Mouse (Mus musculus): ENCODE results near the gene Tlk1. TPM values are rescaled to one million over a fixed set of nuclear protein-coding genes. Genes with fewer than 3 reads are reported as not detected.

Gene Tlk1
- total and polyA plus RNA-seq, 3 experiments = 13.1 to 37.6 (median 17.4) TPM

GRCm38 (mm10) chr2:70779634-70780033 lies 45.9 kb downstream of the Tlk1 start:
- Histone ChIP-seq H3K4me3 (replicated peaks in 1 of 3; ENCODE audit: low read depth in 2 of 3, low read length in 2 of 3, poor library complexity in 1 of 3) (no peak overlapping the region), H3K27me3 (replicated peaks) (no peaks in the 10 kb centered on the region), H3K79me2 (replicated peaks; ENCODE audit: control insufficient read depth, extremely low read depth, insufficient read depth, poor library complexity, severe bottlenecking) (peaks cover 5% of the 10 kb centered on the region), H3K4me2 (ENCODE audit: insufficient read depth, low read depth, poor library complexity, severe bottlenecking) (no peak overlapping the region), H3K9me3 (replicated peaks; ENCODE audit: low read length) (no peaks in the 10 kb centered on the region), H3K36me3 (replicated peaks in 1 of 2; ENCODE audit: control insufficient read depth in 1 of 2, insufficient read depth in 1 of 2, low read length in 1 of 2) (peaks cover 9 to 27% of the 10 kb centered on the region in 2 experiments), H3K4me1 (ENCODE audit: control insufficient read depth in 1 of 2, insufficient read depth in 2 of 2) (peaks cover 0 to 25% of the 10 kb centered on the region in 2 experiments; a peak in 2 of 4 replicates), H3K27ac (ENCODE audit: insufficient read depth, low read depth) (no peak overlapping the region), H3K9ac (ENCODE audit: insufficient read depth, low read depth) (no peak overlapping the region)
- in situ Hi-C loops (cut with MboI; ENCODE audit: low pct_ligation_motif_present, low pct_unique_long_range_greater_than_20kb, low sequenced_read_pairs) = no loop called here
- peak; percentile 34 for DNase-seq (ENCODE audit: extremely low read depth)
- TF ChIP-seq ETS1 (conservative IDR thresholded peaks at IDR 0.05; ENCODE audit: low read depth, low read length) = no peak
- TF ChIP-seq SMC3 (IDR thresholded peaks at IDR 0.05; ENCODE audit: low read depth, low read length) = peak; percentile 47
- peak; percentile 82 for TF ChIP-seq RAD21 (IDR thresholded peaks at IDR 0.05; ENCODE audit: low read depth, low read length)
- peak; percentile 35 to 73; a peak in 3 of 4 replicates for TF ChIP-seq CTCF (conservative IDR thresholded peaks at IDR 0.05 in 1 of 2, IDR thresholded peaks at IDR 0.05 in 1 of 2; ENCODE audit: low read depth in 2 of 2, low read length in 2 of 2)
- dilution Hi-C loops (cut with MboI; ENCODE audit: extremely low pct_ligation_motif_present, extremely low pct_unique_long_range_greater_than_20kb, low sequenced_read_pairs) = no loop called here

GRCm38 (mm10) chr2:70776744-70777143 lies 48.8 kb downstream of the Tlk1 start:
- in situ Hi-C loops (cut with MboI; ENCODE audit: low pct_ligation_motif_present, low pct_unique_long_range_greater_than_20kb, low sequenced_read_pairs) = no loop called here
- peaks cover 5% of the 10 kb centered on the region; the same call in 1 of the 2 replicates for H3K79me2 ChIP-seq (replicated peaks; ENCODE audit: control insufficient read depth, extremely low read depth, insufficient read depth, poor library complexity, severe bottlenecking)
- no peak overlapping the region for H3K4me2 ChIP-seq (ENCODE audit: insufficient read depth, low read depth, poor library complexity, severe bottlenecking)
- no peaks in the 10 kb centered on the region for H3K9me3 ChIP-seq (replicated peaks; ENCODE audit: low read length)
- peaks cover 0 to 27% of the 10 kb centered on the region in 2 experiments; a peak in 2 of 4 replicates for H3K4me1 ChIP-seq (ENCODE audit: control insufficient read depth in 1 of 2, insufficient read depth in 2 of 2)
- no peaks in the 10 kb centered on the region for H3K27me3 ChIP-seq (replicated peaks)
- no peak overlapping the region for H3K9ac ChIP-seq (ENCODE audit: insufficient read depth, low read depth)
- dilution Hi-C loops (cut with MboI; ENCODE audit: extremely low pct_ligation_motif_present, extremely low pct_unique_long_range_greater_than_20kb, low sequenced_read_pairs) = no loop called here
- peaks cover 2 to 19% of the 10 kb centered on the region in 2 experiments for H3K36me3 ChIP-seq (replicated peaks in 1 of 2; ENCODE audit: control insufficient read depth in 1 of 2, insufficient read depth in 1 of 2, low read length in 1 of 2)
- DNase-seq (ENCODE audit: extremely low read depth) = no peak
- no peak overlapping the region for H3K27ac ChIP-seq (ENCODE audit: insufficient read depth, low read depth)
- H3K4me3 ChIP-seq (replicated peaks in 1 of 3; ENCODE audit: low read depth in 2 of 3, low read length in 2 of 3, poor library complexity in 1 of 3) = no peak overlapping the region
- TF ChIP-seq EP300 (IDR thresholded peaks at IDR 0.05; ENCODE audit: low read length) (no peak), ZMIZ1 (IDR thresholded peaks at IDR 0.05; ENCODE audit: low read depth, low read length) (no peak), ZKSCAN1 (IDR thresholded peaks at IDR 0.05; ENCODE audit: borderline replicate concordance, low read depth, low read length) (no peak), GABPA (IDR thresholded peaks at IDR 0.05; ENCODE audit: insufficient replicate concordance, low read depth, low read length) (no peak), SIN3A (IDR thresholded peaks at IDR 0.05; ENCODE audit: low read length) (no peak), USF2 (conservative IDR thresholded peaks at IDR 0.05; ENCODE audit: low read depth, low read length) (no peak), PAX5 (IDR thresholded peaks at IDR 0.05; ENCODE audit: low read length) (no peak), CHD2 (IDR thresholded peaks at IDR 0.05; ENCODE audit: low read length) (no peak), HCFC1 (IDR thresholded peaks at IDR 0.05; ENCODE audit: low read depth, low read length) (no peak), IRF4 (IDR thresholded peaks at IDR 0.05; ENCODE audit: low read depth, low read length) (no peak), TCF12 (IDR thresholded peaks at IDR 0.05; ENCODE audit: low read depth, low read length) (no peak), USF1 (IDR thresholded peaks at IDR 0.05; ENCODE audit: low read depth, low read length) (no peak), KAT2A (IDR thresholded peaks at IDR 0.05; ENCODE audit: insufficient replicate concordance, low read length) (no peak), NELFE (IDR thresholded peaks at IDR 0.05; ENCODE audit: low read depth, low read length) (no peak)

Measured in CH12.LX (cell line).